Mouse (Mus musculus): ENCODE results near the gene Olfr1157. TPM values are rescaled to one million over a fixed set of nuclear protein-coding genes. Genes with fewer than 3 reads are reported as not detected.

Gene Olfr1157
- under 1 TPM in 1 of 2 experiments, not detected in 1; 0.15 TPM for polyA plus RNA-seq (2017; shearing (Covaris generic))

GRCm38 (mm10) chr2:87968199-87968598, at the start of gene Olfr1157:
TSS of gene Olfr1157 (minus strand) at chr2:87968299.
- ATAC-seq: no peak

- ATAC-seq: no peak
Observed at GRCm38 (mm10) chr2:88007515-88008318, 39.6 kb upstream of the Olfr1157 start, which contains the start of gene Olfr1160. TSS of gene Olfr1160 (minus strand) at chr2:88008268.

- ATAC-seq: no peak
Observed at GRCm38 (mm10) chr2:87989813-87990212, 21.7 kb upstream of the Olfr1157 start, which contains the start of gene Olfr1158. TSS of gene Olfr1158 (plus strand) at chr2:87990113.

- no peak for ATAC-seq
Observed at GRCm38 (mm10) chr2:87974563-87974962, 6.5 kb upstream of the Olfr1157 start, which contains the start of gene Olfr74. TSS of gene Olfr74 (minus strand) at chr2:87974663.

- ATAC-seq: no peak
Observed at GRCm38 (mm10) chr2:87953000-87953399, 15.1 kb downstream of the Olfr1157 start, which contains the start of gene Olfr1156. TSS of gene Olfr1156 (minus strand) at chr2:87953100.

- no peak for ATAC-seq
Observed at GRCm38 (mm10) chr2:87945037-87945436, 23.1 kb downstream of the Olfr1157 start, which contains the start of gene Olfr1155. TSS of gene Olfr1155 (minus strand) at chr2:87945137.

Other genes with a start within 250 kb of the Olfr1157 start
- not detected for gene Olfr1138, start 228.3 kb downstream of the Olfr1157 start, polyA plus RNA-seq (2017; shearing (Covaris generic))
- not detected for gene Olfr1140, start 224.5 kb downstream of the Olfr1157 start, polyA plus RNA-seq (2017; shearing (Covaris generic))
- not detected for gene Olfr1141, start 214.3 kb downstream of the Olfr1157 start, polyA plus RNA-seq (2017; shearing (Covaris generic))
- gene Olfr152, start 188.8 kb downstream of the Olfr1157 start, polyA plus RNA-seq (2017; shearing (Covaris generic)): not detected
- gene Olfr1143, start 167.7 kb downstream of the Olfr1157 start, polyA plus RNA-seq (2017; shearing (Covaris generic)): not detected
- not detected for gene Olfr1145, start 158.5 kb downstream of the Olfr1157 start, polyA plus RNA-seq (2017; shearing (Covaris generic))
- gene Olfr1148, start 137.8 kb downstream of the Olfr1157 start, polyA plus RNA-seq (2017; shearing (Covaris generic)): not detected
- not detected for gene Olfr1150-ps1, start 124.3 kb downstream of the Olfr1157 start, polyA plus RNA-seq (2017; shearing (Covaris generic))
- not detected for gene Olfr1151, start 112.4 kb downstream of the Olfr1157 start, polyA plus RNA-seq (2017; shearing (Covaris generic))
- gene Olfr1152, start 101.8 kb downstream of the Olfr1157 start, polyA plus RNA-seq (2017; shearing (Covaris generic)): under 1 TPM in 1 of 2 experiments, not detected in 1; 0.08 TPM
- not detected for gene Olfr1153, start 73.3 kb downstream of the Olfr1157 start, polyA plus RNA-seq (2017; shearing (Covaris generic))
- not detected for gene Olfr1154, start 63.1 kb downstream of the Olfr1157 start, polyA plus RNA-seq (2017; shearing (Covaris generic))
- gene Olfr1155, start 23.2 kb downstream of the Olfr1157 start, polyA plus RNA-seq (2017; shearing (Covaris generic)): not detected
- gene Olfr1156, start 15.2 kb downstream of the Olfr1157 start, polyA plus RNA-seq (2017; shearing (Covaris generic)): under 1 TPM in 1 of 2 experiments, not detected in 1; 0.20 TPM
- not detected for gene Olfr74, start 6.4 kb upstream of the Olfr1157 start, polyA plus RNA-seq (2017; shearing (Covaris generic))
- gene Olfr1158, start 21.8 kb upstream of the Olfr1157 start, polyA plus RNA-seq (2017; shearing (Covaris generic)): not detected
- not detected for gene Olfr1160, start 40.0 kb upstream of the Olfr1157 start, polyA plus RNA-seq (2017; shearing (Covaris generic))
- gene Olfr1161, start 54.5 kb upstream of the Olfr1157 start, polyA plus RNA-seq (2017; shearing (Covaris generic)): not detected
- gene Olfr73, start 69.4 kb upstream of the Olfr1157 start, polyA plus RNA-seq (2017; shearing (Covaris generic)): not detected
- not detected for gene Olfr1162, start 82.8 kb upstream of the Olfr1157 start, polyA plus RNA-seq (2017; shearing (Covaris generic))
- not detected for gene Olfr1163, start 103.5 kb upstream of the Olfr1157 start, polyA plus RNA-seq (2017; shearing (Covaris generic))
- not detected for gene Olfr1164, start 125.7 kb upstream of the Olfr1157 start, polyA plus RNA-seq (2017; shearing (Covaris generic))
- under 1 TPM in 1 of 2 experiments, not detected in 1; 0.17 TPM for gene Olfr1166, start 160.0 kb upstream of the Olfr1157 start, polyA plus RNA-seq (2017; shearing (Covaris generic))
- gene Olfr1167, start 186.9 kb upstream of the Olfr1157 start, polyA plus RNA-seq (2017; shearing (Covaris generic)): under 1 TPM in 1 of 2 experiments, not detected in 1; 0.11 TPM
- gene Olfr1168, start 213.6 kb upstream of the Olfr1157 start, polyA plus RNA-seq (2017; shearing (Covaris generic)): not detected